Mouse (Mus musculus) embryonic fibroblast, embryonic 13.5 days (primary cell): ENCODE measurements at regions not wholly inside any gene's neighbourhood (a gene's known extent, or its start where the extent isn't known, plus 50 kb on each side); places are given as distances from the start of the nearest gene placed in this dataset.
A peak's percentile ranks its signal among the peaks of the same experiment; 100 is the strongest.

Experiments used
- H3K27ac ChIP-seq: 2 replicates; pipeline ENCODE4 v1.5.1; 2012; ENCODE audit warnings: low read length, control low read depth, inconsistent platforms; ENCODE audit not compliant: insufficient read depth
- H3K4me1 ChIP-seq: 2 replicates; pipeline ENCODE4 v1.6.1; 2011; ENCODE audit warnings: low read length; ENCODE audit not compliant: control insufficient read depth, insufficient read depth
- H3K4me3 ChIP-seq: 2 replicates; pipeline ENCODE4 v1.5.1; 2011; ENCODE audit warnings: mild to moderate bottlenecking, control low read depth, low read length; ENCODE audit not compliant: insufficient read depth
- CTCF ChIP-seq: IDR thresholded peaks from 2 replicates; pipeline ENCODE4 v1.5.1; 2011; ENCODE audit warnings: mild to moderate bottlenecking, control low read depth, low read length, moderate library complexity, borderline replicate concordance; ENCODE audit not compliant: insufficient read depth
- POLR2A ChIP-seq: IDR thresholded peaks from 2 replicates; pipeline ENCODE4 v1.6.1; 2011; ENCODE audit warnings: low read depth, mild to moderate bottlenecking, control low read depth, low read length, moderate library complexity

GRCm38 (mm10) chr10:70336741-70337140 is 91.8 kb downstream of the Slc16a9 start:
- H3K4me3 ChIP-seq = no peak overlapping the region
- H3K4me1 ChIP-seq = no peaks in the 10 kb centered on the region
- H3K27ac ChIP-seq = no peak overlapping the region
- TF ChIP-seq CTCF (no peak), POLR2A (no peak)

- H3K27ac ChIP-seq = peak overlapping the region; percentile 18; the same call in 1 of the 2 replicates
- TF ChIP-seq CTCF (no peak), POLR2A (no peak)
- H3K4me1 ChIP-seq = 0 out of 2 replicates have a peak, but pooled peaks cover 2% of the 10 kb centered on the region
- no peak overlapping the region for H3K4me3 ChIP-seq
Measured at GRCm38 (mm10) chr10:70359421-70359820, 80.9 kb upstream of the Fam13c start.

DNA sequence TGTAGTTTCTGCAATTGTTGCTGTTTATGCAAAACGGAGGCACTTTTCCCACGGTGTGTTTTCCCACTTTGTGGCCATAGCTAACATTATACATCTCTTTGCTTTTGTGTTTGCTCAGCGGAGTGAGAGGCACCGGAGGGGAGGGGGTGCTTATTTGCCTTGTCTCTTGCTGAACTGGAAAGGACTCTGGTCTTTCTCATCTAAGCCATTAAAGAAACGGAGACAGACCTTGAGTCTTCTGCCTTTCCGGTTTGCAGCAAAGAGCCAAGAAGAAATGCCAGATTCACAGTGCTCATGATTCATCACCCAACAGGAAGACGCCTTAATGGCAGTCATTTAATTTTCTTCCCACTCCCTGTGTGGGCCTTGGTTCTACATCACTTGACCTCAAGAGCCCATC is 80.4 kb upstream of the Fam13c start:
- no peak overlapping the region for H3K4me3 ChIP-seq
- TF ChIP-seq CTCF (no peak), POLR2A (no peak)
- H3K4me1 ChIP-seq = 0 out of 2 replicates have a peak, but pooled peaks cover 2% of the 10 kb centered on the region
- H3K27ac ChIP-seq = peak overlapping the region; percentile 18; the same call in 1 of the 2 replicates

DNA sequence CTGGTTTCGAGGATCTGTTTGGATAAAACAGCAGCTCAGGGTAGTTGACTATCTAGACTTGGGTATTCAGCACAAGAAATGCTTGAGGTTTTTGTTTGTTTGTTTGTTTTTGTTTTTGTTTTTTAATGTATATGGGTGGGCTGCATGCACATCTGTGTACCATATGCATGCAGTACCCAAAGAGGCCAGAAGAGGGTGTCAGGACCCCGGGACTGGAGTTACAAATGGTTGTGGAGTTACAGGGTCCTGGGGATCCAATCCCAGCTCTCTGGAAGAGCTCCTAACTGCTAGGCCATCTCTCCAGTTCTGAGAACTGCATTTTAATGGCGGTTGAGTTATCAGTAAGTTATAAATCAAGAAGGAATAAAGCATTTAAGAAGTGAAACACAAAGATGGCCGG is 77.2 kb upstream of the Fam13c start:
- no peak overlapping the region for H3K4me3 ChIP-seq
- H3K27ac ChIP-seq = no peak overlapping the region
- TF ChIP-seq POLR2A (no peak), CTCF (no peak)
- H3K4me1 ChIP-seq = 0 out of 2 replicates have a peak, but pooled peaks cover 2% of the 10 kb centered on the region

- Histone ChIP-seq H3K4me1 (0 out of 2 replicates have a peak, but pooled peaks cover 2% of the 10 kb centered on the region), H3K4me3 (no peak overlapping the region), H3K27ac (no peak overlapping the region)
- no peak for TF ChIP-seq POLR2A
- TF ChIP-seq CTCF = no peak
Measured at GRCm38 (mm10) chr10:70364218-70364975, 75.9 kb upstream of the Fam13c start.

GRCm38 (mm10) chr10:70364976-70365345 is 75.3 kb upstream of the Fam13c start:
- Histone ChIP-seq H3K27ac (no peak overlapping the region), H3K4me1 (no peaks in the 10 kb centered on the region), H3K4me3 (no peak overlapping the region)
- TF ChIP-seq POLR2A (no peak), CTCF (no peak)

DNA sequence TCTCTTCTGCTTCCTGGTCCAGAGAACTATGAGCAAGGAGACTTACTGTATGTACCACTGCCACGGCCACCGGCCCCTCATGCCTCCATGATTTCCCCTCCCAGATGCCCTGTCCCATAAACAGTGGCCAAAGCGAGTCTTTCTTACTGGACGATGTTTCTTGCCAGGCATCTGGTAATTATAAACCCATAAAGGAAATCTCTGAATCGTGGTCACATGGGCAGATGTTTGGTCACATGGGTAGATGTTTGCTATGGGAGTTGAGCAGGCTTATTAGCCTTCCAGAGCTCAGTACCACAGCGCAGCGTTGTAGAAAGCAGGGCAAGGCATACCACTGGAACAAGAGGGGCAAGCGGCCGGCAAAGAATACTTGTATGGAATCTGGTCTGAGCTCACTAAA is 74.8 kb upstream of the Fam13c start:
- no peaks in the 10 kb centered on the region for H3K4me1 ChIP-seq
- TF ChIP-seq POLR2A (no peak), CTCF (no peak)
- H3K27ac ChIP-seq = no peak overlapping the region
- no peak overlapping the region for H3K4me3 ChIP-seq

GRCm38 (mm10) chr10:70367866-70368265 is 72.4 kb upstream of the Fam13c start:
- TF ChIP-seq POLR2A = no peak
- no peak for TF ChIP-seq CTCF
- H3K4me1 ChIP-seq = no peaks in the 10 kb centered on the region; the same call in 1 of the 2 replicates
- no peak overlapping the region for H3K4me3 ChIP-seq
- H3K27ac ChIP-seq = no peak overlapping the region

GRCm38 (mm10) chr10:70368685-70369084 is 71.6 kb upstream of the Fam13c start:
- Histone ChIP-seq H3K27ac (no peak overlapping the region), H3K4me1 (no peaks in the 10 kb centered on the region; the same call in 1 of the 2 replicates)
- peak; percentile 78 for TF ChIP-seq CTCF
- TF ChIP-seq POLR2A = no peak

GRCm38 (mm10) chr10:70372411-70373136 is 67.7 kb upstream of the Fam13c start:
- H3K27ac ChIP-seq = peak overlapping the region; percentile 34; the same call in 1 of the 2 replicates
- TF ChIP-seq CTCF (no peak), POLR2A (no peak)
- H3K4me3 ChIP-seq = no peak overlapping the region
- no peaks in the 10 kb centered on the region; the same call in 1 of the 2 replicates for H3K4me1 ChIP-seq

More at GRCm38 (mm10) chr10:70368685-70369084, 71.6 kb upstream of the Fam13c start:
- H3K4me3 ChIP-seq = no peak overlapping the region
